Mouse (Mus musculus) monocyte, adult 5-6 weeks (primary cell): ENCODE measurements around the gene Acer3. TPM values are rescaled to one million over a fixed set of nuclear protein-coding genes. Genes with fewer than 3 reads are reported as not detected.

Experiments
- ATAC-seq: fragments of 153-309, 156-312 bp; replicated peaks from 2 replicates; pipeline ENCODE4 v1.8.0; 2017; ENCODE audit warnings: mild to moderate bottlenecking; ENCODE audit not compliant: low TSS enrichment, insufficient number of reproducible peaks, severe bottlenecking, poor library complexity, low FRiP score
- total RNA-seq: library from RNA; stranded (forward); fragments of 200-1000, 200-491, 200-594 nt; gene quantifications from 3 replicates; pipeline ENCODE4 v1.2.3, GENCODE M21; 2017

The Acer3 gene
- total RNA-seq, 1 experiment from 2014 or later: 164 TPM

DNA sequence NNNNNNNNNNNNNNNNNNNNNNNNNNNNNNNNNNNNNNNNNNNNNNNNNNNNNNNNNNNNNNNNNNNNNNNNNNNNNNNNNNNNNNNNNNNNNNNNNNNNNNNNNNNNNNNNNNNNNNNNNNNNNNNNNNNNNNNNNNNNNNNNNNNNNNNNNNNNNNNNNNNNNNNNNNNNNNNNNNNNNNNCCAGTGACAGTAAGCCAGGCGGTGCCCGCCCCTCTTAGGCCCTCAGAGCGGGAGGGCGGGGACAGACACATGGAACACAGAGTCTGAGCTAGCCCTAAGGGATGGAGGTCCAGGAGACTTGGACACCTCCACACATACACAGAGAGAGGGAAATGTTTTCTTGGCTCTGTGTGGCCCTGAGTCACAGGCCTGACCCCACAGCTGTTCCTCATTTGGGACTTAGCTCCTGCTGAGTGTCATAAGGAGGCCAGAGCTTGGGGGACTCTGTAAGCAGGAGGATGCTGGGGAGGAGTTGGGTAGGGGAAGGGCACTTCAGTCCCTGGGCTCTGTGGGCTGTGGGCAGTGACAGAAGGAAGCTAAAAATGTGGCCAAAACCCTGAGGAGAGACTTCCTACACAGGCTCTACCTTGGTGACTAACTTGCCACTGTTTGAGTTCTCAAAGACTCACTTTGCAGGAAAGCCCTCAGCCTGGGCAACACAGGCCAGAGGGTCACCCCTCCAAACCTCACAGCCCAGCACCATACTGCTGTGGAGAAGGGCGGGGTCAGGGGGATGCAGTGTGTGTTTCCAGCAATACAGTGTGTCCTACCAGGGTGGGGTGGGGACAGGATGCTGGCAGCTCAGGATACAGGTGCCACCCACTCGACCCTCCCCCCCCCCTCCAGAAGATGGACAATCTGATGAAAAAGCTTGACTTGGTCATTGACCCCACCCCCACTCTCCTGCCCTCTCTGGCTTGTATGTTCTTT is 149.6 kb downstream of the Acer3 start:
- peak; percentile 46; the same call in 1 of the 2 replicates for ATAC-seq

DNA sequence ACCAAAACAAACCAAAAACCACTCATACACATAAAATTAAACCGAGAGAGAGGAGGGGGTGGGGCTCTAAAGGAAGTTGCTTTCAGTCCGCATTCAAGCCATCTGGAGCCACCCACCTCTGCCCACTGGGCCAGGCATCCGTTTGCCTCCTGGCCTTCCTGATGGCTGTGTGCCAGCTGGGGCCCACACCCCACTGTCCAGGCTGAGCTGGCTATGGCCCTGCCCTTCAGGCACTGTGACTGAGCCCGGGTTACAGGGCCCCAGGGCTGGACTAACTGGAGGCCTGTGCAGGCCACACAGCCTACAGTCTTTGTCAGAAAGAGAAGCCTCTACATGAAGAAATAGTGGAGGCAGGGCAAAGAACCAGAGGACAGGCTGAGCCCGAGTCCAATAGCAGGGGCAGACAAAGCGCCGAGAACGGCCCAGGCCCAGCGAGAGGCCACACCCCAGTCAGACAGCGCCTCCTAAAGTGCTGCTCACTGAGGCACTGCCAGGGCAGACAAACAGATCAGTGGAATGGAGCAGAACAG is 155.9 kb downstream of the Acer3 start:
- peak; percentile 48 for ATAC-seq

DNA sequence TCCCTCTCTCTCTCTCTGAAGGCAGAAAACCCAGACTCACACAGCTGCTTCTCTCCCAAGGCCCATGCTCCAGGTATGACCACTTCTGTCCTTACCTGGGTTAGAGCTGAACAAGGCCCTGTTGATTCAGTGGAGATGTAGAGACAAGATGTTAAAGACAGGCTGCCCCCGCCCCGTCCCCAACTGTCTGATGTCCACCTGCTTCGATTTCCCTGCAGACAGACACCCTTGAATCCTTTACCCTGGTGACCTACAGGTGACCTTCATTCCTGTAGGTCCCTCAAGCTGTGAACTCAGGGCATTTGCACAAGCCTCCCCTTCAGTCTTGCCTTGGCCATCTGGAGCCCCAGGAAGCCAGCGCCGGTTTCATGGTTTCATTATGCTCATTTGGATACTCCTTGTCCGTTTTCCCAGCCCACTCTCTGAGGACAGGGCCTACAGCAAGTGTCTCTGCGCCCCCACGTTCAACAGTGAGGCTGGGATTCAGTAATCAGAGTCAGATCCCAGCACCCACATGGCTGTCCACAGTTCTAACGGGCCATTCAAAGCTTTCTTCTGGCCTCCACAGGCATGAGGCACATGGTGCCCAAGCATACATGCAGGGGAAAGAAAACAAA is 156.5 kb downstream of the Acer3 start:
- no peak for ATAC-seq

DNA sequence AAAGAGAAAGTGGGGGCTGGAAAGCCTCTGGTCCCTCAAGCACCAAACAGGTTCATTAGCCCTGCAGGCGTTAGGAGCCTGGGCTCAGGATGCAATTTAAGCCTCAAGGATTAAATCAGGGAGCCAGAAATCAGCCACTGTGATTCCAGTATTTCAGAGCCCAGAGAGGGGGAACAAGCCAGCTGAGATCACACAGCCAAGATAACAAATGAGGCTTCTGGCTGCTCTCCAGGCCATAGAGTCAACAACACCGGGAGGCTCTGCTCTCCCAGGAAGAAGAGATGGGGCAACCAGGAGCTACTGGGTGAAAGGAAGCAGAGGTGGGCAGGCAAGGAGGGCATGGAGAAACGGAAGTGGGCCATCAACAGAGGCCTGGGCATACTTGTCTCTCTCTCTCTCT is 157.3 kb downstream of the Acer3 start:
- ATAC-seq: no peak

DNA sequence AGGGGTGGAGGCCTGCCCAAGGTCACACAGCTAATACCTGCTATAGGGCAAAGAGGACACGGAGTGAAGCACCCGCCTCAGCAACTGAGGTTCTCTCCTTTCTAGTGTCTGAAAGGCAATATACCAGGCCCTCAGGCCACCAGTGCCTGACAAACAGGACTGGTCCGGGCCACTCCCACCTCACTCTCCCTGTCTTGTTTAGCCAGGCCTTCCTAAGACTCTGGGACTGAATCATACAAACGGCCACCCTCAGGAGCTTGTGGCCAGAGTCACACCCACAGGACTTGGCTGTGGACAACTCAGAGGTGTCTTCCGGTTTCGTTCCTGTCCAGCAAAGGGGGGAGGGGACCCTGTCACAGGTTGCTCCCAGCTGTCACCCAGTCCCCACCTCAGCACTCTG is 158.8 kb downstream of the Acer3 start:
- ATAC-seq: no peak

DNA sequence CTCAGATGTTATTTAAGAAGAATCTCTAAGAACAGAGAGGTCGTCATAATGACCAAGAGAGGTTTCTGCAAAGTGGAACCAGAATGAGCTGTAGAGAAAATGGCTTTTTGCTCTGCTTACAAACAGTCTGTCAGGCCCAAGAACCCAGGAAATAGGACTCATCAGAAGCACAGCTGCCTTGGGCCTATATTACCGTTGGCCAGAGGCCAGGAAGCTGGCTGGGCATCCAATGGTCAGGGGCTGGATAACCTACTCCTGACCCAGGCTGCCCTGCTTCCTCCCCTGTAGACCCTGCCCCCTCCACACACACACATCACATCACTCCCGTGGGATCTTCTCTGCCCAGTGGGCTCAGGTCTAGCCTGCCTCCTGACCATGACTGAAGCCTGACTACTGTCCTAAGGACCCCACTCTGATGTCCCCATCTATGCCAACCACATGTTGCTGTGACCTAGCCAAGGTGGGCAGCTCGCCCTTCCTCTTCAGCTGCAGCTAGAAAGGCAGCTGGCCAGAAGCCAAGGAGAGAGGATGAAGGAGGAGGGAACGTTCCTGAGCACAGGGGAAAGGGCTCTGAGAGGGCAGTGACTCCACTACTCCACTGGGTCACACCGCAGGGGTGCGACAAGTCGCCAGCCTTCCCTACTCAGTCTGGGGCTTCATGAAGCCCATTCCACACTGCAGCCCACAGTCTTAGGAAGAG is 160.8 kb downstream of the Acer3 start:
- ATAC-seq: no peak

DNA sequence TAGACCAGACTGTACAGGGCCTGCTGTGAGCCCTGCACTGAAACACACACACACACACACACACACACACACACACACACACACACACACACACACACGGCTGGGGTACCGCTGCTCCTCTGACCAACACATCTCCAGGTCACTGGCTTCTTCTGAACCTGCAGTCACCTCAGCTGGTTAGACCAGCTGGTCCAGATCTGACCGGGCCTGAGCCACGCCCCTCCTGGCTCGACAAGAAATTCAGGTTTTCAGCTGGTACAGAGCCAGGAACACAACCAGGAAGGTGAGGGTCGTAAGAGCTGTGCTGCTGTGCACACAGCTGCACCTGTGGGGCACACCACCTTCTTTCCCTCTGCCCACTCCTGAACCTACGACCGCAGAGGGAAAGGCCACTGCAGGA is 162.5 kb downstream of the Acer3 start:
- no peak for ATAC-seq

DNA sequence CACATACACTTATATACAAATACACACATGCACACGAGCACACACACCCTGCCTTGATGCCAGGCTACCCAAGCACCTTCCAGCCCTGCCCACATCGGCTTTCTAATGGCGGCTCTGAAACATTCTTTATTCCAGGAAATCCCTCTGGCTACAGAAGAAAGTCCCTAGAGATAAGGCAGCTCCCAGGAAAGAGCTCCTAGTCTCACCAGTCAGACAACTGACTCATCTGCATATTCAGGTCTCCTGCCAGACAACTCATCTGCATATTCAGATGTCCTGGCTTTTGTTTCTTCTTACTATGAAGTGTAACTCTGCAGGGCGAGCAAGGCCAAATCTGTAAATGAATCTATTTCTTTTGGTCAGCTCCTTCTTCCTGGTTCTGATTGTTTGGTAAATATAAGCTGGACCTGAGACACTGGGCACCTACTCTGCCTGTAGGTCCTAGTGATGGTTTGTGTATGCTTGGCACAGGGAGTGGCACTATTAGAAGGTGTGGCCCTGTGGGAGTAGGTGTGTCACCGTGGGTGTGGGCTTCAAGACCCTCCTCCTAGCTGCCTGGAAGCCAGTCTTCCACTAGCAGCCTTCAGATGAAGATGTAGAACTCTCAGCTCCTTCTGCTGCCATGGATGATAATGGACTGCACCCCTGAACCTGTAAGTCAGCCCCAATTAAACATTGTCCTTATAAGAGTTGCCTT is 163.2 kb downstream of the Acer3 start:
- ATAC-seq: no peak

Other genes with a start within 250 kb of the Acer3 start
- gene Myo7a, start 201.7 kb downstream of the Acer3 start, total RNA-seq: 11.8 to 14.7 TPM (median 13.1 TPM) in 3 replicates
- 0.29 TPM in 1 of 3 replicates, not detected in the others for gene Omp, start 175.7 kb downstream of the Acer3 start, total RNA-seq
- gene Capn5, start 142.9 kb downstream of the Acer3 start, total RNA-seq: 0.76 to 2.3 TPM in 2 of 3 replicates, not detected in the other
- gene B3gnt6, start 121.7 kb downstream of the Acer3 start, total RNA-seq: 0.19 to 0.43 TPM in 2 of 3 replicates, not detected in the other
- gene Tsku, start 40.1 kb upstream of the Acer3 start, total RNA-seq: not detected in 3 replicates
- gene Gucy2d, start 119.2 kb upstream of the Acer3 start, total RNA-seq: not detected in 3 replicates
- 0.10 TPM in 1 of 3 replicates, not detected in the others for gene Lrrc32, start 168.1 kb upstream of the Acer3 start, total RNA-seq